Mouse (Mus musculus) left cerebral cortex, postnatal 36 days (tissue): ENCODE measurements around the gene Alg9. TPM values are rescaled to one million over a fixed set of nuclear protein-coding genes. Genes with fewer than 3 reads are reported as not detected.

Experiments used
- DNase-seq, 2 experiments: peaks; one replicate each; pipeline ENCODE4 v3.0.0; 2021 to 2022; ENCODE audit warnings: low spot score in 2 of 2, mixed read lengths in 1 of 2
- intact Hi-C: fragments of 180-260 bp; cut with DNase I; formaldehyde crosslinking; loops from one replicate; pipeline ENCODE4 v1.15.1; 2025
- total RNA-seq, 2 experiments: library from RNA; stranded (reverse); gene quantifications; 2 replicates each; pipeline ENCODE4 v1.2.3; 2021

Gene Alg9
- total RNA-seq, 2 experiments from 2014 or later = 24.3 to 26.0 TPM

DNA sequence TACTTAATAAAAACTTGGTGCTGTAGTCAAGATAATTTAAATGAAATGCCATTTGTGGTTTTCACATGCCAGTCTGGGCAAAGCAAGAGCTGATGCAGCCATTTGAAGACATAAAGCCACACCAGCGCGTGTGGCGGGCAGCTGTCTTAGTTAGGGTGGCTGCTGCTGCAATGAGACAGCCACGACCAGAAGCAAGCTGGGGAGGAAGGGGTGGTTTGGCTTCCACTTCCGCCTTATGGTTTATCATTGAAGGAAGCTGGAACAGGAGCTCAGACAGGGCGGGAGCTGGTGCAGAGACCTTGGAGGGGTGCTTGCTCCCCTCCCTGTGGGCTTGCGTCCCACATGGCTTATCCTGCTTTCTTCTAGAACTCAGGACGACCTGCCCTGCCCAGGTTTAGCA is 91.0 kb downstream of the Alg9 start:
- no peak for DNase-seq
- intact Hi-C loops = no loop called here

DNA sequence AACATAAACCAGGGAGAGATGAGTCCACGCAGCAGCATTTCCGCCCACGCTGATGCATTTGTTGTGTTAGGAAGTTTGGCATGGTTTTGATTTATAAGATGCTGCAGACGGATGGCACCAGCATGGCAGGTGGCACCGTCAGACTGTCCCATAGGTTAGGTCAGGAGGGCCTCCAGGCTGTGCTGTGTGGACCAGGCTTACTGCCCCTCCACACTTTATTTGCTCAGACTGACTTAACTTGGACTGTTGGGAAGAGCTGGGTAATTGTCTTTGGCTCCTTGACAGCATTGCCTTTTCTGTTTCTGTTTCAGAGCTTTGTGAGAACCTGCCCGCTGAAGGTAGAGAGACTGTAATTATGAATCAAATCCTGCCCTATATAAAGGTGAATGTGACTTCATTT is 92.2 kb downstream of the Alg9 start:
- intact Hi-C loops = no loop called here
- no peak for DNase-seq

DNA sequence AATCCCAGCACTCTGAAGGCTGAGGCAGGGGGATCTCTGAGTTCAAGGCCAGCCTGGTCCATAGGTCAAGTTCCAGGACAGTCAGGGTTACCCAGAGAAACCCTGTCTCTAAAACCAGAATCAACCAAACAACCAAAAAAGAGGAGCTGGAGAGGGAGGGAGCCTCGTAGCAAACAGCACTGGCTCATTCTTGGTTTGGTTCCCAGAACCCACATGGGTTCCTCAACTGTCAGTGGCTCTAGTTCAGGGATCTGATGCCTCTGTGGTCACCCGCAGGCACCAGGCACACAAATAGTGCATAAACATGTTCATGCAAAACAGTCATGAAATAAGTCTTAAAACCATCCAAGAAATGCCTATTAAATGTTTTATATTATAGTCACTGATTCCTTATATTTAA is 93.4 kb downstream of the Alg9 start:
- intact Hi-C loops = no loop called here
- DNase-seq = no peak

DNA sequence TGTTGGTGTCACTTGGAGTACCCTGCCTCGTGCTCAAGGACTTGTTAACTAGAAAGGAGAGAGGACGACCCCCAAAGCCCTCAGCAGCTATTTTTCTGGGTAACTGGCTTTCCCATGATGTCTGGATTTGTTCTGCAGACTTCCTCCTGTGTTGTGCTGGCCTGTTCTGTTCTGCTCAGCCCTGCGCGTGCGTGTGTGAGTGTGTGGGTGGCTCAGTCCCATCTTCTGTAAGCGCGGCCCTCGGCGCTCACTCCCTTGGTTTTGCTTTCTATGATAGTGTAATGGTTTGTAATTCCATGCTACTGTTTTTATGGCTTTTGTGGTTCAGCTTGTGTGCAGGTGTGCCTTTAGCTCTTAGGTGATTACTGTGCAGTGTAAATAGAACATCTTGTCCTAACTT is 98.4 kb downstream of the Alg9 start:
- intact Hi-C loops = no loop called here
- DNase-seq = no peak

DNA sequence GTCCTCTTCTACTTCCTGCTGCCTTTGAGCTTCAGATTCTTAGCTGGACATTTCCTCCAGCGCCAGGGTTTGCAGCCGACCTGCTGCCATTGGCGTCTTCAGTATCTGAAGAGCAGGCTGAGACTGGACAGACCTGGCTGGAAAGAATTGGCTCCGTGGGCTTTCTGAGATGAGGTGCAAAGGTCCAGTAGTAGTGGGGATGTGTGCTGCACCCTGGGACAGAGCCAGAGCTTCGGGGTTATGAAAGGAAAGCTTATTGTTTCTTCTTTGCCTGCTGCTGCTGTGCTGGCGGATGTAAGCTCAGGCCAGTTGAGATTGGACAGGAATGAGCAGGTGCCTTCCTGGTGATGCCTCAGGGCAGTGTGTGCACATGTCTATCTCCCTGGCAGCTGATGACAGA is 99.2 kb downstream of the Alg9 start:
- DNase-seq = no peak
- intact Hi-C loops = no loop called here

DNA sequence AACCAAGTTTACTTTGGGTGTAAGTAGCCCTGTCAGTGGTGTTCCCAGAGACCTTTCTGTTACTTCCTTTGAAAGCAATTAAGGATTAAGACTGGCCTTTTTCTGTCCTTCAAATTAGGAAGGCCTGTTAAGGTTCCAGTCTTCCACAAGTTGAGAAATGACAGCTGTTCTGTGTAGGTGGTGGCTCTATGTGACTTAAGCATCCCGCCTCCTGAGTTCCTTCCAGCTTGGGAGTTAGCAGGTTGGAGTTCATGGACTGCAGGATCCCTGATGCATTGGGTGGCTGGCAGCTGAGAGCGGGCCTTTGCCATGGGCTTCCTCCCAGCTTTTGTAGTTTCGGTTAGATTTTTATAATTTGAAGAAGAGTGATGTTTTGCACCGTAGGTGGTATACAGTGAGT is 100.7 kb downstream of the Alg9 start:
- no peak for DNase-seq
- intact Hi-C loops = no loop called here

DNA sequence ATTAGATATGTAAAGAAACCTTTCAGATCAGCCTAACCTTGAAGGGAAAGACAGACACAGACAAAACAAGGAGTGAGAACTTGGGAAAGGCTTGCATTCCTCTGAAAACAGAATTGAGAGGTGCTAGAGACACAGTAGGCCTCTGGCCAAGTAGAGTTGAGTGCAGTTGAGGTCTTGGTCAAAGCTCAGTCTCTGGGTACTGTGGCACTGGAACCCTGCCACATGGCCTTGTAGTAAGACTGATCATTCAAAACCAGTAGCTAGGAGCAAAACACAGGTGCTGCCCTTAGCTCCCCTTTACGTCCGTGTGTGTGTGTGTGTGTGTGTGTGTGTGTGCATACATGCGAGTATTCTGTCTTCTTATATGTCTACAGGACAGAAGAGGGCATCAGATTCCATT is 101.5 kb downstream of the Alg9 start:
- intact Hi-C loops = no loop called here
- DNase-seq = no peak

DNA sequence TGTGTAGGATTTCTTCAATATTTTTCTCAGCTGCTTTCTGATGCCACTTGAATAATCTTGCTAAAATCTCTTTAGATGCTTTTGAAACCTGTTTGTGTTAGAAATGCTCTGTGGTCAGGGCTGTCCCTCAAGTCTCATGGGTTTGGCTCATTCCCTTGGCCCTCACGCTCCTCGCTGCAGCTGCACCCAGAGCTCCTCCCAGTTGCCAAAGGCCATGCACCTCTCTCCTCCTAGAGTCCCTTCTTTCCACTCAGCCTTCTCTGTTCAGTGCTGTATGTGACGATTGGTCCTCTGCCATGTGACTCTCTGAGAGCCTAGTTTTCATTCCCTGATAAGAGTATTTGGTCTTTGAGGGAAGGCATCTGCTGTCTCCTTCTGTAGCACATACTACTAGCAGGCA is 102.6 kb downstream of the Alg9 start:
- DNase-seq = no peak
- intact Hi-C loops = no loop called here

DNA sequence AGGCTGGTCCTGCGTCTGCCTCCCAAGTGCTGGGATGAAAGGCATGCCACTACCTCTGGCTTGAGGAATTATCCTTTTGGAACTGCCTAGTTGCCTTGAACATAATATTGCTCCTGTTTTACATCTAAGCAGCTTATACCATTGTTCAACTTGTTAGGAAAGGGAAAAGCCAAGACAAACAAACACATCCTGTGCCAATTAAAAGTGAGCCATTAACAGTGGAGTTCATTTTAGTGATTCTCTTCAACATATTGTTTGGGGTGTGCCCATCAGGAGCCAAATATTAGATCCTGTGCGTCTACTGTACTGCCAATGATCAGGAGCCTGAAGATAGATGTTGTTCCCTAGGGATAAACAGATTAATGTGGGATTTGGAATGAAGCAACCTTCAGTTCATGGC is 107.4 kb downstream of the Alg9 start:
- intact Hi-C loops = no loop called here
- no peak for DNase-seq

DNA sequence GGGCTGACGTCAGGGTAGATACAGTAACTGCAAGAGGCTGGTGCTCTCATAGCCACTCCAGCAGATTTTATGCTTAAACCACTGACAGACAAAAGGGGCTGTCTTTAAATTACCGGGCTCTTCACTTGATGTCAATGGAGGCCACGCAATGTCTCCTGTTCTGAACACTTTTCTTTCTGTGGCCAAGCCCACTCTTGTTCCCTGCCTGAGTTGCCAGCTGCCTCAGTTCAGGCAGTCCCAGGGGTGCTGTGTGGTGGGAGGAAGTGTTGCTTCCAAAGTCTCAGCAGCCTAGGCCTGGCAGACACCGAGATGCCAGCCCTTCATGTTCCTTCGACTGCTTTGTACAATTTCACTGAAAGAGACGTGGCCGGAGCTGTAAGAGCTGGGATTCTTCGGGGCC is 109.3 kb downstream of the Alg9 start:
- intact Hi-C loops = no loop called here

DNA sequence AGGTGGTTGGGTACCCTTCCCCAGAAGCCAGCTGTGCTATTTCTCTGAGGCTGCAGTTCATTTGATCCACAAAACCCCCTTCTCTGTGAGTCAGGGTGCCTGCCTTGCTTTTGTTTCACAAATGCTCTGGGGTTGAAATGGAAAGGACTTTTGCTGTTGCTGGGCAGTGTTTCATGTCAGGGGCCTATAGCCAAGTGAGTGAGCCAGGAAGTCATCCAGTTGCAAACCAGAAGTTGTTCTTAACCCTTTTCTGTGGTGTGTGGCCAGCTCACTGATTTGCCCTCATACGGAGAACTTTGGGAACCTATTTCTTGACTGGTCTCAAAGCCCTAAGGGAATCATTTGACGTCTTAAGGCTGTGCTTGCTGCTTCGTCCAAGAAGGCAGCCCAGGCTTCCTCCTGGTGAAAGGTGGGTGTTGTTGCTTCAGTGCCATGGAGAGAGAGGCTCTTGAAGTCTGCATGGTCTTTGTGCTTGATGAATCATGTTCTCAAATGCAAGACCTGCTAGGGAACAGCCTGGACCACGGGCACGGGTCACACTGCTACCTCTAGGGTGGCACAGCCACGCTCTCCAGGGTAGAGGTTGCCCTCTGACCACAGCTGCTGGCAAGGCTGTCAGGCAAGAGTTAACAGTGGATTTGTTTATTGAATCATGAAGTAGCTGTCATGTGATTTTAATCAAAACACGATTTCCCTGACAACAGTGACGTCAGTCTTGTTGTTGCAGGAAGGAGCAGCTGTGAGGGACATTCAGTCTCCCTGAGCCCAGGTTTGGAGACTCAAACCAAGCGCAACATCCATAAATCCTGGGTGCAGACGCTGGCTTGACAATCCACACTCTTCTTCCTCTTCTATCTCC is 110.2 kb downstream of the Alg9 start:
- intact Hi-C loops = no loop called here
- DNase-seq = peak; percentile 24 to 35

More for the DNA sequence above, 109.3 kb downstream of the Alg9 start:
- DNase-seq = peak; percentile 45 to 62

DNA sequence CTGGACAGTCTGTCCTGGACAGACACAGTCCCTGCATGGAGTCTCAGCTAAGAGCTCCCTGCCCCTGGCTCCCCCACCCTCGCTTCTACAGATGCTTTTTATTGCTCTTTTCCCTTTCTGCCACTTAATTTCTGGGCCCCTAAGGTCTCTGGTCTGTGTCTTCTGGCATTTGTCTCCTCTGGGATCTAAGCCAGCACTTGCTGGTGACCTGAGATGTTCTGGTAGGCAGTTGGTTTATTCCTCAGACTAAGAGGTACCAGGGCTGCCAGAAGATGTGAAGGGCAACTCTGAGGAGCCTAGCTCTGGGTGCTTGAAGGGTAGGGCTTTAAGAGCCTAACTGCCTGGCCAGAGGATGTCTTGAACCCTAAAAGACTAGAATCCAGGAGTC is 110.8 kb downstream of the Alg9 start:
- intact Hi-C loops = no loop called here

DNA sequence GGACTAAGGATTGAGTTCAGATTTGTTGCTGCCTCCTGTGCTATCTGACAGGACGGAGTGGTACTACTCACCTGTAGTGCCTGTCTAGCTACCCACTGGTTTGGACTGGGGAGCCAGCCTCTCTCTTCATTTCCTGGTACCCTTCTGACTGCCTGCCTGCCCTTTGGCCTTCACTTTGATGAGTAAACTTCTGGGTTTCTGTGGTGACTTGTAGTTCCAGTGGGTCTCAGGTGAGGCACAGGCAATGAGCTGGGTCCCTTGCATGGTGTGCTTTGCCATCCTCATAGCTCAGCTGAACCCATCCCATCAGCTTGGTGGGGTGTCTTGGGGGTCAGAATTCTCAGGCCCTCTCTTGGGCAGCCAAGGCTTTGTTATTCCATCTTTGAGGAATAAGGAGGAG is 112.1 kb downstream of the Alg9 start:
- no peak for DNase-seq
- intact Hi-C loops = no loop called here

More for the DNA sequence above, 110.8 kb downstream of the Alg9 start:
- no peak for DNase-seq

DNA sequence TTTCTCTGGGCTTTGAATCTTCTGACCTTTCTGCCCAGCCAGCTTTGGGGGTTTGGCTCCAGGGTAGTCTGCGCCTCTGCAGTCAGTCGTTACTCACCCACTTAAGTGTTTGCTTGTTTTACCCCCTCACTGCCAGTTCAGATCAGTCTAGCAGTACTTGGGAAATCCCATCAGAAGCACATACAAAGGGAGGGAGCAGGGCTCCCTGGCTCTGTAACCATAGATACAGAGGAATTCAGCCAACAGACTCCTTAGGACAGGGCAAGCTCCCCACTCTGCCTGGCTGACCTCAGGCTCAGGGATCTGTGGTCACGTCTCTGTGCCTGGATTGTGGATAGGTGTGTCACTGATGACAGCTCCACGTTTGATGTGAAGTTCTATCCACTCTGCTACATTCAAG is 112.5 kb downstream of the Alg9 start:
- no peak for DNase-seq
- intact Hi-C loops = no loop called here

DNA sequence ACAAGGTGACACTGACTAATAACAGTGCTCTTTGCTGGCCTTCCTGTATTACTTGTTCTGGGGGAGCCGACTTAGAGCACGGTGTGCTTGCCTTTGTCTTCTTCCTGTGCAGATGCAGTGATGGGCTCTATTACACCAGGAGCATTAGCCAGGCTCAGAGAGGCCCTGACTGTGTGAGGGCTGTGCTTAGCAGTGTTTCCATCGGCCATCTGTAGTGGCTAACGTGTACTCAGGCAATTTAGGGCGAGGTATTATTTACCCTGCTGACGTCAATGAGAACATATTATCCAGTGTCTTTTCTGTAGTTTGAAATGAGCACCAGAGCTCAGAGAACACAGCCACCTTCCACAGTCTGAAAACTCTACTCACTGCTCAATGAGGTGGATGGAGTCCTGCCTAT is 114.4 kb downstream of the Alg9 start:
- intact Hi-C loops = no loop called here

DNA sequence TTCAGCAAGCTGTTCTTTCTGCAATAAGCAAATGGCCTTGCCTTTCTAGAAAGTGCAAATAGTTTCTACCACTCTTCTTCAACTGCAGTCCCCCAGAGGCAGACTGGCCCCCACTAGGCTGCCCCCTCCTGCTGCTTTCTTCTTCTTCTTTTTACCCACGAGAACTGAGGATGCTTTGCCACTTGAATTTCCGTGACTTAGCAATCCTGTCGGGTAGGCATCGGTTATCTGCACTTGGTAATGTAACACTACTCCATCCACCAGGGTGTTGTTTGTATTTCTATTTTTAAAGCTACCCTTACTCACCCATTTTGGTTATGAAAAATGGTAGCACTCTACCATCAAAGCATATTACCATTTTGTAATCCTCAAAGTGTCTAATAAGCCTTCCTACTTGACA is 115.1 kb downstream of the Alg9 start:
- intact Hi-C loops = no loop called here
- no peak for DNase-seq

More for the DNA sequence above, 114.4 kb downstream of the Alg9 start:
- DNase-seq = no peak

DNA sequence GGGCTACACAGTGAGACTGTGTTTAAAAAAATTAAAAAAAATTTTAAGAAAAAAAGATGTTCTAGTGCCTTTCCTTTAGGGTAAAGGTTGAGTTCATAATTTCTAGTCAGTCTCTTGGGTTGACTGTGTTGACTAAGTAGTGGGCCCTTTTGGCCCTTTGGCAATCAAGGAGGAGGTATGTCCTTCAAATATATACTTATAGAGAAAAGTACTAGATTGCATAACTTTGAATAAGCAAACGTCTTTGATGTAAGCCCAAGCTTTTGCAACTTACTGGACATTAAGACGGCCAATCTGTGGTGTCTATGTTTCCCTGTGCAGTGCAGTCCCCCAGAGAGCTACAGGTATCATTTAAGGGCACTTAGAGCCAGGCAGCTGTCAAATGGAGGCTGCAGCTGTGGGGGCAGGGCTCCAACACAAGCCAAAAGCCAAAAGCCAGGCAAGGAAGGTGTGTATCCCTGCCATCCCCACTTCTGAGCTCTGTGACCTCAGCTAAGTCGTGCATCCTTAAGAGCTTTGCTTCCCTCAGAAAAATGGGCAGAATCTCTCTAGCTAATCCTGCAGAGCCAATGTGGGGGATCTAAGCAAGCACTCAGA is 115.8 kb downstream of the Alg9 start:
- intact Hi-C loops = no loop called here
- no peak for DNase-seq

Other genes starting within 250 kb of the Alg9 start
- 10 to 100 TPM; 33.4 to 34.0 TPM for gene Pts, start 246.3 kb upstream of the Alg9 start, total RNA-seq
- 10 to 100 TPM; 24.7 to 26.7 TPM for gene Il18, start 220.2 kb upstream of the Alg9 start, total RNA-seq
- gene Bco2, start 219.8 kb upstream of the Alg9 start, total RNA-seq = 1 to 10 TPM; 2.7 to 3.1 TPM
- gene Tex12, start 213.7 kb upstream of the Alg9 start, total RNA-seq = not detected
- gene Sdhd, start 171.2 kb upstream of the Alg9 start, total RNA-seq = 100 to 1,000 TPM; 105 to 110 TPM
- gene Timm8b, start 171.1 kb upstream of the Alg9 start, total RNA-seq = 100 to 1,000 TPM; 218 to 255 TPM
- 1 to 10 TPM; 3.1 to 3.7 TPM for gene Pih1d2, start 157.7 kb upstream of the Alg9 start, total RNA-seq
- gene Nkapd1, start 157.6 kb upstream of the Alg9 start, total RNA-seq = 10 to 100 TPM; 23.0 to 25.3 TPM
- 100 to 1,000 TPM; 116 to 117 TPM for gene Dlat, start 115.2 kb upstream of the Alg9 start, total RNA-seq
- gene Dixdc1, start 35.5 kb upstream of the Alg9 start, total RNA-seq = 10 to 100 TPM; 79.6 to 82.8 TPM
- 1 to 10 TPM; 2.4 to 3.2 TPM for gene 2310030G06Rik, start 28.5 kb upstream of the Alg9 start, total RNA-seq
- gene Cryab, start 23.7 kb upstream of the Alg9 start, total RNA-seq = 100 to 1,000 TPM; 151 to 182 TPM
- 1 to 10 TPM; 1.2 to 2.4 TPM for gene Hspb2, start 22.7 kb upstream of the Alg9 start, total RNA-seq
- 1 to 10 TPM; 4.4 to 6.0 TPM for gene Fdxacb1, start 6.8 kb upstream of the Alg9 start, total RNA-seq
- gene 1110032A03Rik, start 501 bp downstream of the Alg9 start, total RNA-seq = 10 to 100 TPM; 35.2 to 37.2 TPM
- gene Ppp2r1b, start 70.3 kb downstream of the Alg9 start, total RNA-seq = 10 to 100 TPM; 13.6 to 15.4 TPM
- 10 to 100 TPM; 45.9 to 57.5 TPM for gene Sik2, start 234.1 kb downstream of the Alg9 start, total RNA-seq